Mouse (Mus musculus) C2C12 (cell line): ENCODE results near the gene Ptpn13. TPM values are rescaled to one million over a fixed set of nuclear protein-coding genes. Genes with fewer than 3 reads are reported as not detected.

Experiments
- H3K27me3 ChIP-seq: one replicate; pipeline ENCODE4 v1.6.1; 2011; ENCODE audit not compliant: control insufficient read depth, insufficient read depth, insufficient read length
- H3K36me3 ChIP-seq: one replicate; pipeline ENCODE4 v1.6.1; 2011; ENCODE audit not compliant: control insufficient read depth, insufficient read depth
- H3K4me3 ChIP-seq: one replicate; pipeline ENCODE4 v1.5.1; 2011; ENCODE audit warnings: mild to moderate bottlenecking, control low read depth; ENCODE audit not compliant: poor library complexity, insufficient read depth, severe bottlenecking
- H3K79me2 ChIP-seq: one replicate; pipeline ENCODE4 v1.6.1; 2011; ENCODE audit not compliant: control insufficient read depth, insufficient read depth
- H3K79me3 ChIP-seq: one replicate; pipeline ENCODE4 v1.6.1; 2011; ENCODE audit warnings: low read depth, control low read depth
- H3ac ChIP-seq: one replicate; pipeline ENCODE3; 2011; ENCODE audit warnings: low read depth; ENCODE audit not compliant: control insufficient read depth, insufficient read length
- CEBPB ChIP-seq: IDR thresholded peaks from one replicate; pipeline ENCODE4 v1.6.1; 2011; ENCODE audit warnings: low read depth, mild to moderate bottlenecking, control low read depth, moderate library complexity
- CTCF ChIP-seq: IDR thresholded peaks from one replicate; pipeline ENCODE4 v1.5.1; 2011; ENCODE audit not compliant: control insufficient read depth, insufficient read depth, insufficient read length
- FOSL1 ChIP-seq: IDR thresholded peaks from one replicate; pipeline ENCODE4 v1.8.0; 2011; ENCODE audit warnings: mild to moderate bottlenecking, low read length; ENCODE audit not compliant: poor library complexity, insufficient read depth, severe bottlenecking
- MAX ChIP-seq: IDR thresholded peaks from one replicate; pipeline ENCODE4 v1.6.1; 2011; ENCODE audit warnings: mild to moderate bottlenecking, control low read depth
- MYOD1 ChIP-seq: IDR thresholded peaks from one replicate; pipeline ENCODE4 v1.6.1; 2011; ENCODE audit warnings: low read depth; ENCODE audit not compliant: control insufficient read depth, insufficient read length
- MYOG ChIP-seq: IDR thresholded peaks from one replicate; pipeline ENCODE4 v1.6.1; 2011; ENCODE audit not compliant: control insufficient read depth, insufficient read length; ENCODE audit errors: extremely low read depth
- USF1 ChIP-seq: IDR thresholded peaks from one replicate; pipeline ENCODE4 v1.6.1; 2011; ENCODE audit warnings: low read depth, mild to moderate bottlenecking, control low read depth, moderate library complexity
- polyA plus RNA-seq: library from polyadenylated mRNA; unstranded; fragments of >200 nt; fragmentation: generic; extraction: Trizol; gene quantifications from one replicate; pipeline ENCODE4 v1.2.1, GENCODE M21; 2012; ENCODE audit warnings: missing spikeins

Gene Ptpn13
- polyA plus RNA-seq, 1 experiment = 1.8 TPM

DNA sequence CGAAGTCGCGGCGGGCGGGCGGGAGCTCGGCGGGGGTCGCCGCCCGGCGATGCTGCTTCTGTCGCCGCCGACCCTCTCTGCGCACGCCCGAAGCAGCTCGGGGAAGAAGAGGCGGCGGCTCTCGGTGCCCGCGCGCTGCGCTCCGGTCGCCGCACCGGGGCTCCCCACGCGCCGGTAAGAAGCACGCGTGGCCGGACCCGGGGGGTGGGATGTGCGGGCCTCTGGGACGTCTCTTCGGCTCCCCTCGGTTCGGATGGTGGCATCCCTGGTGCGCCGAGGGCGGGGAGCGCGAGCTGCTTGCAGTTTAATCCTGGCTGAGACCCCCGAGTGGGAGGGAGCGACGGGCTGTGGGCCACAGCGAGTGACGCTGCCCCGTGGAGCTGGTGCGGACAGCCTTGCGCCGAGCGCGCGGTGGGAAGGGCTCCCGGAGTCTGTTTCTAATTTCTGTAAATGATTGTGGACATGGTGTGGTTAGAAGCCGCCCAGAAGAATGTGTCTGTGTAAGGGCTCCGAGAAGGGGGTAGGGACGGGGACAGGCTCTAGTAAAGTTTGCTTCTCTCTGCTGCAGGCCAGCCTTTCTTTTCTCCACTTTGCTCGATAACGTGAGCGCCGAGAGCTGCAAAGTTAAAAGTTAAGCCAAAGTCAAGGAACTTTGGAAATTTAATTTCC lies 505 bp downstream of the Ptpn13 start:
- Histone ChIP-seq H3K4me3 (peak overlapping the region; percentile 49), H3K36me3 (no peaks in the 10 kb centered on the region), H3K79me2 (no peaks in the 10 kb centered on the region), H3K27me3 (no peaks in the 10 kb centered on the region), H3K79me3 (no peaks in the 10 kb centered on the region), H3ac (peak overlapping the region; percentile 84)
- TF ChIP-seq MYOG (no peak), USF1 (no peak), MYOD1 (no peak), CTCF (no peak), CEBPB (no peak), MAX (no peak), FOSL1 (no peak)

- no peaks in the 10 kb centered on the region for H3K27me3 ChIP-seq
- H3ac ChIP-seq = no peak overlapping the region
- H3K36me3 ChIP-seq = no peaks in the 10 kb centered on the region
- H3K79me2 ChIP-seq = no peaks in the 10 kb centered on the region
- TF ChIP-seq MAX (no peak), CEBPB (no peak), USF1 (no peak), FOSL1 (no peak), CTCF (no peak), MYOD1 (no peak)
- no peak overlapping the region for H3K4me3 ChIP-seq
- H3K79me3 ChIP-seq = no peaks in the 10 kb centered on the region
Measured at GRCm38 (mm10) chr5:103426250-103426649, 1.3 kb downstream of the Ptpn13 start.

- Histone ChIP-seq H3K79me2 (no peaks in the 10 kb centered on the region), H3K36me3 (no peaks in the 10 kb centered on the region), H3ac (no peak overlapping the region), H3K27me3 (no peaks in the 10 kb centered on the region), H3K4me3 (no peak overlapping the region), H3K79me3 (no peaks in the 10 kb centered on the region)
- TF ChIP-seq MYOG (no peak), CTCF (no peak), CEBPB (no peak), MAX (no peak), MYOD1 (no peak), USF1 (no peak), FOSL1 (no peak)
Measured at GRCm38 (mm10) chr5:103430986-103431385, 6.0 kb downstream of the Ptpn13 start.

DNA sequence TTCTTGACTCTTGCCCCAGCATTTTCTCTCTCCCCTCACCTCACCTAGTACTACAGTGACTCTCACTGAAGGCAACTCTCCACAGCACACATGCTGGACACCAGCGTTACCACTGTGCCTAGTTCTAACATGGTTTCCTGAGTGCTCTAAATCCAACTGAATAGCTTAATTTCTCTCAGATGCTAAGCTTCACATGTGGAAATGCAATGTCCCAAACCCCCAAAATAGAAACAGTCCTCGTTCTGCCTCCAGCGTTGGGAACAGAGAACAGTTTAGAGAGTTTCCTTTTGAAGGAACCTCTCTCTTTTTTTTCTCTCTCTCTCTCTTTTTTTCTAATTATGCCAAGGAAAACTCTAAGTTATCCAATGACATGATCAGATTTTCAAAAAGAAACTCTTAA lies 6.5 kb downstream of the Ptpn13 start:
- H3K27me3 ChIP-seq = no peaks in the 10 kb centered on the region
- no peaks in the 10 kb centered on the region for H3K79me3 ChIP-seq
- TF ChIP-seq CEBPB (no peak), FOSL1 (no peak), MYOG (no peak), USF1 (no peak), CTCF (no peak), MYOD1 (no peak), MAX (no peak)
- no peak overlapping the region for H3ac ChIP-seq
- no peaks in the 10 kb centered on the region for H3K79me2 ChIP-seq
- no peak overlapping the region for H3K4me3 ChIP-seq
- no peaks in the 10 kb centered on the region for H3K36me3 ChIP-seq

GRCm38 (mm10) chr5:103436039-103436944 lies 11.3 kb downstream of the Ptpn13 start:
- Histone ChIP-seq H3K79me2 (no peaks in the 10 kb centered on the region), H3K4me3 (no peak overlapping the region), H3K79me3 (no peaks in the 10 kb centered on the region), H3ac (no peak overlapping the region), H3K36me3 (no peaks in the 10 kb centered on the region), H3K27me3 (no peaks in the 10 kb centered on the region)
- no peak for TF ChIP-seq USF1
- no peak for TF ChIP-seq MAX
- TF ChIP-seq MYOG = no peak
- TF ChIP-seq CEBPB = no peak
- no peak for TF ChIP-seq CTCF
- no peak for TF ChIP-seq MYOD1
- no peak for TF ChIP-seq FOSL1
